Mouse (Mus musculus) stomach, postnatal 0 days (tissue): Measurements from ENCODE around the gene Galntl6.

Experiments used
- CTCF ChIP-seq: IDR thresholded peaks from 2 replicates; pipeline ENCODE4 v1.5.1; 2016; ENCODE audit warnings: antibody characterized with exemption, low read depth, mild to moderate bottlenecking, moderate library complexity
- EP300 ChIP-seq: optimal IDR thresholded peaks from 2 replicates; pipeline ENCODE3; 2016; ENCODE audit warnings: antibody characterized with exemption

DNA sequence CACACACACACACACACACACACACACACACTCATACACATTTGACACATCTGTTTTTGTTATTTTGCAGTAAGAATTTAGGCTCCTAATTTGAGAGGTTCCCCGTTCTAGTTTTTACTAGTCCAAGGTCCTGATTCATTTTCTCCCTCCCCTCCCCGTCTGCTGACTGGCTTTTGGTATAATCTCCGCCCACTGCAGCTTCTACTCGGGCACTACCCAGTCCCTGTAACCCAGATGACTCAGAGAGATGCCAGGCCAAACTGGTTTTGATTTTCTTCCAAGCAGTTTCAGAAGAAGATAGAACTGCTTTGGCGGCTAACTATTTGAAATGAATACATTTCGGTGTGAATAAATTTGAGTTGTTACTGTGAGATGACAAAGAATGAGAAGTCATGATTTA lies 1170.5 kb downstream of the Galntl6 start:
- TF ChIP-seq EP300 (no peak), CTCF (no peak)
